Mouse (Mus musculus) kidney, embryonic 16.5 days (tissue): ENCODE results near the gene Rassf5. TPM values are rescaled to one million over a fixed set of nuclear protein-coding genes. Genes with fewer than 3 reads are reported as not detected.

Experiments used
- ATAC-seq: fragments of 200-750 bp; cut with Nextera tagmentation; 2 replicates; pipeline ENCODE4 v1.8.0; 2017; ENCODE audit warnings: moderate TSS enrichment; ENCODE audit not compliant: low FRiP score, low TSS enrichment
- H3K27ac ChIP-seq: fragments of 300-500 bp; sonication (generic); 2 replicates; pipeline ENCODE4 v1.5.1; 2014; ENCODE audit warnings: low read length
- H3K27me3 ChIP-seq: fragments of 300-500 bp; sonication (generic); 2 replicates; pipeline ENCODE4 v1.6.1; 2014; ENCODE audit warnings: low read length, control low read depth, mixed read lengths; ENCODE audit not compliant: insufficient read depth
- H3K36me3 ChIP-seq: fragments of 300-500 bp; sonication (generic); 2 replicates; pipeline ENCODE4 v1.6.1; 2014; ENCODE audit warnings: low read length, control low read depth, mixed read lengths; ENCODE audit not compliant: insufficient read depth
- H3K4me1 ChIP-seq: fragments of 300-500 bp; sonication (generic); 2 replicates; pipeline ENCODE4 v1.6.1; 2014; ENCODE audit warnings: low read length, control low read depth, mixed read lengths; ENCODE audit not compliant: insufficient read depth
- H3K4me2 ChIP-seq: fragments of 300-500 bp; sonication (generic); replicated peaks from 2 replicates; pipeline ENCODE4 v1.6.1; 2014; ENCODE audit warnings: low read depth, low read length
- H3K4me3 ChIP-seq: fragments of 300-500 bp; sonication (generic); 2 replicates; pipeline ENCODE4 v1.5.1; 2014; ENCODE audit warnings: mild to moderate bottlenecking, low read length
- H3K9ac ChIP-seq: fragments of 300-500 bp; sonication (generic); replicated peaks from 2 replicates; pipeline ENCODE4 v1.6.1; 2014; ENCODE audit warnings: low read length
- H3K9me3 ChIP-seq: fragments of 300-500 bp; sonication (generic); 2 replicates; pipeline ENCODE4 v1.6.1; 2016; ENCODE audit warnings: low read length, control low read depth
- WGBS: fragments of 180-500 bp; shearing (Covaris S2); extraction: QIAGEN DNeasy Blood & Tissue Kit; methylation state at CpG from one replicate; pipeline ENCODE4 v1.1.7; 2014; 5-methylcytosine and 5-hydroxymethylcytosine counted together
- polyA plus RNA-seq: library from polyadenylated mRNA; unstranded; fragments of >200 nt; fragmentation: Nextera tagmentation; extraction: Ambion mirVana; gene quantifications from 2 replicates; pipeline ENCODE4 v1.2.1, GENCODE M21; 2015

Gene Rassf5
- polyA plus RNA-seq, 1 experiment from 2014 or later, result 3.1 TPM

DNA sequence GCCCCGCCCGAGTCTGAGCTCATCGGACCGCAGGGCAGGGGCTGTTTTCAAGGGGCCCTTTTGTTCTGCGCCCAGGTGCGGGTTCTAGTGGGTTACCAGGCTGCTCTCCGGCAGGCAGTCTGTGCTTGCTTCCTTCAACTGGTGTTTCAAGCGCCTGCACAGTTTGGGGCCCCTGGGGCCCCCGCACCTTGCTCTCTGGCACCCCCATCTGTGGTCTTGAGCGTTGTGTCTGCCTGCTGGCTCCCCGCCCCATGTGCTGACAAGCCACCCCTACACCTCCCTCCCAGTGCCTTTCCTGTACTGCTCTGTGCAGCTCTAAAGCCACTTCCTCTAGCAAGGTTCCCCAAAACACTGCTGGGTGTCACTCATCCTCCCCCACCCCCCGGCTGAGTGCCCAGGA is 45.1 kb downstream of the Rassf5 start:
- Histone ChIP-seq H3K9ac (no peak overlapping the region), H3K36me3 (no peaks in the 10 kb centered on the region), H3K27me3 (no peaks in the 10 kb centered on the region), H3K4me3 (no peak overlapping the region), H3K4me1 (0 out of 2 replicates have a peak, but pooled peaks cover 6% of the 10 kb centered on the region), H3K9me3 (no peaks in the 10 kb centered on the region), H3K27ac (no peak overlapping the region), H3K4me2 (no peak overlapping the region)
- 61% methylated on average over 12 of the region's 12 CpGs for WGBS
- ATAC-seq, result peak; percentile 47; the same call in 1 of the 2 replicates

DNA sequence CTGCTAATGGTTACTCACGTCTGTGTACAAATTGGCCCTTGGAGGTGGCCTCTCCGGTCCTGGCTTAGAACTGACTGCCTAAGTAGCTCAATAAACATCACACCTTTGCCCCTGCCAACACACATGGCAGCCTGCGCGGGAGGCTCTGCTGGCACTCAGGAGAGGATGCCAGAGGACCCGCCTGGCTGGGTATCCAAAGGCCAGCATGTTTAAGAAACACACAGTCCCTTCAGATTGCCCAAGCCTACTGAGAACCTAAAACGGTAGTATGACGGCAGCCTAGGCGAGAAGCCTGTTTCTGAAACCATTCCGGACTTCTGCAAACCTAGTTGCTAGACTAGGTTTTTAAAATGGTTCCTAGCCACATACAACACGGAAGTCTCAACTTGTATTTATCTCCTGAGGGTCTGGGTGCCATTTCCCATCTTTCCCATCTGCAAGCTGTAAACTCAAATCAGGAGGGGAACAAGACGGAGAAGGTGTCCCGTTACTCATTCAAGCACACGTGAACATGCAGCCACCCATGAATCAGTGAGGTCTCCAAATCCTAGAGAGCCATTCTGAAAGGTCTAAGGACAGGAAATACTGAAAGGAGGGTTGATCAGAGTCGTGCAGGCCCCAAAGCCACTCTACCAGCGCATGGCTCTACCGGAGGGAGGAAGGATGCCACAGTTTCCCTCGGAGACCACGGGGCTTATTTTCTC is 45.8 kb downstream of the Rassf5 start:
- Histone ChIP-seq H3K4me1 (0 out of 2 replicates have a peak, but pooled peaks cover 6% of the 10 kb centered on the region), H3K4me2 (no peak overlapping the region), H3K27ac (no peak overlapping the region), H3K4me3 (no peak overlapping the region), H3K9me3 (no peaks in the 10 kb centered on the region), H3K27me3 (no peaks in the 10 kb centered on the region), H3K9ac (no peak overlapping the region), H3K36me3 (no peaks in the 10 kb centered on the region)
- 63% methylated on average over 18 of the region's 18 CpGs for WGBS
- no peak for ATAC-seq

DNA sequence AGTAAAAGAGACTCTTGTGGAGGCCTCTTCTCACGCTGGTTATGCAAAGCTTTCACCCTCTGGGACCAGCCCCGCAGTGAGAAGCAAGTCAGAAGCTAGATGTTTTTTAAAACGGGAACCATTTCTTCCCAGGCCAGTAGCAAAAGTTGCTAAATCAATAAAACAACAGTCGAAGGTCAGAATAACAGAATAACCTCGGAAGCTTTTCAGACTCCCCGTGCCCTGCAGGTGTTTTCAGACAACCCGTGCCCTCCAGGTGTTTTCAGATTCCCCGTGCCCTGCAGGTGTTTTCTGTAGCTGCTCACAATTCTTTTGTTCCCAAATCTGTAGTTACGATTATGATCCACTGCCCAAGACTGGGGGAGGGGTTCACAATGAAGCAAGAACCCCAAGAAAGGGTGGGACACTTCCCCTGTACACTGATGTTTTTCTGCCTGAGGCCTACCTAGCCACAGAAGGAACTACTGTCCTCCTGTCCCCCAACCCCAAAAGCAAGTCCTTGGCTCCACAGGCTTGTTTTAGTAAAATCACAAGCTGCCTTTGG is 46.6 kb downstream of the Rassf5 start:
- H3K27me3 ChIP-seq, result no peaks in the 10 kb centered on the region
- 68% methylated on average over 9 of the region's 9 CpGs for WGBS

DNA sequence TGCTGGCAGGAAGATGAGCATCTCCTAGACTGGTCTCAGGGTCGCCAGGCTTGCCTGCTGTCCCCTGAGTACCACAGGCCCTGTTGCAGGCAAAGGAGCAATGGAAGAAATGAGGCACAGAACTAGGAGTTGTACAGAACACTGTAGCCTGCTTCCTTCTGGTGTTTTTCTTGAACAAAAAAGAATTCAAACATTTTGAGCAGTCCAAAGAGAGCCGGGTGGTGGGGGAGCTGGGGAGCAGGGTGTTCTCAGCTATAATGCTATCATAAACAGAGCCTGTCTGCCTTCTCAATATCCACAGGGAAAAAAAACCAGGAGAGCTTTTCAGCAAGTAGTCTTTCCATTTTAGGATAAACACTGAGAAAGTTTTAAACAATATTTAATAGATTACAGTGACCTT is 49.0 kb downstream of the Rassf5 start:
- Histone ChIP-seq H3K9ac (no peak overlapping the region), H3K4me2 (no peak overlapping the region), H3K9me3 (no peaks in the 10 kb centered on the region), H3K27ac (no peak overlapping the region), H3K36me3 (no peaks in the 10 kb centered on the region), H3K4me3 (no peak overlapping the region), H3K27me3 (no peaks in the 10 kb centered on the region), H3K4me1 (0 out of 2 replicates have a peak, but pooled peaks cover 6% of the 10 kb centered on the region)
- WGBS, result 69% methylated on average over 2 of the region's 2 CpGs
- ATAC-seq, result no peak

More for the DNA sequence above, 46.6 kb downstream of the Rassf5 start:
- Histone ChIP-seq H3K9me3 (no peaks in the 10 kb centered on the region), H3K4me3 (no peak overlapping the region), H3K4me2 (no peak overlapping the region), H3K9ac (no peak overlapping the region), H3K27ac (no peak overlapping the region), H3K4me1 (0 out of 2 replicates have a peak, but pooled peaks cover 6% of the 10 kb centered on the region), H3K36me3 (no peaks in the 10 kb centered on the region)
- ATAC-seq, result no peak

DNA sequence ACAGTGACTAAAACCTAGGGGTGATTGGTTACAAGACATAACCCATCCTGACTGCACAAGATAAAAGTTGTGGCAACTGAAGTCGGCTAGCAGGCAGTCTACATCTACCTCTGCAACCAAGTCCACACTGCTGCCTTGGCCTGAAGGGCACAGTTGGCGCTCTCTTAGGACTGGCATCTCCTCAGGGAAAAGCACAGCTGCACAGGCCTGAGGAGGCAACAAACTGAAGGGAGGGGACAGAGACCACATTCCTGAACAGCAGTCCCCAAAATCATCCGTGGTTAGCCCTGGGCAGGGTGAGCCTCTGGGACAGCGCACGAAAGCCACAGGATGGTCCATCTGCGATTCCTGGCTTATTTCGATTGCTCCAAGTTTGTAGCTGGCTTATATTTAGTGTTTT is 49.4 kb downstream of the Rassf5 start:
- H3K27me3 ChIP-seq, result no peaks in the 10 kb centered on the region
- no peaks in the 10 kb centered on the region for H3K36me3 ChIP-seq
- no peak overlapping the region for H3K4me2 ChIP-seq
- 0 out of 2 replicates have a peak, but pooled peaks cover 6% of the 10 kb centered on the region for H3K4me1 ChIP-seq
- H3K4me3 ChIP-seq, result no peak overlapping the region
- no peak overlapping the region for H3K27ac ChIP-seq
- no peak for ATAC-seq
- H3K9ac ChIP-seq, result no peak overlapping the region
- 88% methylated on average over 7 of the region's 7 CpGs for WGBS
- H3K9me3 ChIP-seq, result no peaks in the 10 kb centered on the region

DNA sequence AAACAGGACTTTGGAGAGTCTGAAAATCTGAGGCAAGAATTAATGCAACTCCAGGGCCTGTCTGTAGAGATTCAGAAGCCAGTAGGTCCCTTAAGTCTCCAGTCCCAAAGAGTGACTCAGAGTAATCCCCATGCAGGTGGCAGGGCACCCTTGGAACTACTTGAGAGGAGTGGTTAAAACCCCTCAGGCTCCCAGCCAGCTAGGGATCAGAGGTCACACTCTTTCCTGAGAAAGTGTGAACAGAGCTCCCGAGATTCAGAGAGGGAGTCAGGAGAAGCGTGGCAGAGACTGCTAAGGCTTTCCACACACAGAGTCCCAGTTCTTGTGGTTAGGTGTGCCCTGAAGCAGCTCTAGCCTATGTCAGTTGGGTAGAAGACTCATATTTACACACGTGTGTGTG is 51.3 kb downstream of the Rassf5 start:
- WGBS, result 43% methylated on average over 3 of the region's 3 CpGs
- Histone ChIP-seq H3K9ac (no peak overlapping the region), H3K27ac (no peak overlapping the region), H3K4me3 (no peak overlapping the region), H3K9me3 (no peaks in the 10 kb centered on the region), H3K4me2 (no peak overlapping the region), H3K27me3 (no peaks in the 10 kb centered on the region), H3K36me3 (no peaks in the 10 kb centered on the region), H3K4me1 (no peaks in the 10 kb centered on the region)
- no peak for ATAC-seq

DNA sequence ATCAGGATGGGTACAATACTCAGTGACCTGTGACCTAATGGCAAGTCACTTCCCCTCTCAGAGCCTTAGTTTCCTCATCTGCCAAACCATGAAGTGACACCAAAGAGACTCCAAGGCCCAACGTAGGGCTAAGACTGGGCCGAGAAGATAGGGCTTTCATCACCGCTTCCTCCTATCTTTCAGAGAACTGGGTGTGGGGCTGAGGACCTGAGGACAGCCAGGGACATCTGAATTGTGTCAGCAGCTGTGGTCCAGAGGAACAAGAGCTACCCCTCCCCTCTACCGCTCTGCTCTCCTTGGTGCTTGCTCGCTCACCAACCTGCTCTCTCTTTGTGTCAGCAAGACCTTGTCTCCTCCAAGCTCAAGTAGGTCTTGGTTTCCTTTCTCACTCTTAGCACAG is 56.4 kb downstream of the Rassf5 start:
- H3K4me2 ChIP-seq, result no peak overlapping the region
- no peak overlapping the region for H3K4me3 ChIP-seq
- no peaks in the 10 kb centered on the region for H3K36me3 ChIP-seq
- H3K9me3 ChIP-seq, result no peaks in the 10 kb centered on the region
- H3K9ac ChIP-seq, result no peak overlapping the region
- no peaks in the 10 kb centered on the region for H3K27me3 ChIP-seq
- no peak for ATAC-seq
- no peak overlapping the region for H3K27ac ChIP-seq
- H3K4me1 ChIP-seq, result no peaks in the 10 kb centered on the region
- 91% methylated on average over 5 of the region's 5 CpGs for WGBS

DNA sequence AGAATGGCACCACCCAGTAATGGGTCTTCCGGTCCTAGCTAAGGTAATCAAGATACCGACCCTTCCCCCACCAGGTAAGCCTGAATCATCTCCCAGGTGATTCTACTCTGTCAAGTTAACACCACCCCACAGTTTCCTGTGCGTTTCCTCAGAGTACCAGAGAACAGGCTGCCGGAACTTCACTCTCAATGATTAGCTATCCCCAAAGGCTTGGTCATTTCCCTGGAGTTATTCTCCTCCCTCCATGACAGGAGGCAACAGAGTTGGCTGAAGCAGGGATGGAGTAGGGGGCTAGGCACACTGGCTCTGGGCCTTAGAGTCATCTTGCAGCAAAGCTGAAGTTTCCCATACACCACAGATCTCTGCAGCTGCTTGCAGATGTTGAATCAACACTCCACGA is 57.2 kb downstream of the Rassf5 start:
- no peak for ATAC-seq
- Histone ChIP-seq H3K4me1 (no peaks in the 10 kb centered on the region), H3K36me3 (no peaks in the 10 kb centered on the region), H3K4me3 (no peak overlapping the region), H3K9me3 (no peaks in the 10 kb centered on the region), H3K27ac (no peak overlapping the region), H3K4me2 (no peak overlapping the region), H3K9ac (no peak overlapping the region), H3K27me3 (no peaks in the 10 kb centered on the region)
- WGBS, result 75% methylated on average over 5 of the region's 5 CpGs

DNA sequence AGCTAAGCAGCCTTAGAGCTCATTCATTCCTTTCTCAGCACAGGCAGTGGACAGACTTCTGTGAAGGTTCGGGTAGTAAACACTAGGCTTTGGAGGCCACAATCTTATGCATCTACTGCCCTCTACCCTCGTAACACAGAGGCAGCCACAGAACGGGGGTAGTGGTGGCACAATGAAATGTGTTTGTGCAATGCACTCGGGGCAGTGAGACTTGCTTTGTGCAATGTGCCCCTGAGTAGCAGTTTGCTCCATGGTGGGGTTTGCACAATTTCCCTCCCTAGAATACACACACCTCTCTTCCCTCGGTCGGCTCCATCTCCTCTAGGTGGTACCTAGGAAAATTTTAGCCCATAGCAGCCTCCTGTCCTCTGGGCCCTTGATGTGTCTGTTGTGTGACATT is 58.1 kb downstream of the Rassf5 start:
- H3K9ac ChIP-seq, result no peak overlapping the region

DNA sequence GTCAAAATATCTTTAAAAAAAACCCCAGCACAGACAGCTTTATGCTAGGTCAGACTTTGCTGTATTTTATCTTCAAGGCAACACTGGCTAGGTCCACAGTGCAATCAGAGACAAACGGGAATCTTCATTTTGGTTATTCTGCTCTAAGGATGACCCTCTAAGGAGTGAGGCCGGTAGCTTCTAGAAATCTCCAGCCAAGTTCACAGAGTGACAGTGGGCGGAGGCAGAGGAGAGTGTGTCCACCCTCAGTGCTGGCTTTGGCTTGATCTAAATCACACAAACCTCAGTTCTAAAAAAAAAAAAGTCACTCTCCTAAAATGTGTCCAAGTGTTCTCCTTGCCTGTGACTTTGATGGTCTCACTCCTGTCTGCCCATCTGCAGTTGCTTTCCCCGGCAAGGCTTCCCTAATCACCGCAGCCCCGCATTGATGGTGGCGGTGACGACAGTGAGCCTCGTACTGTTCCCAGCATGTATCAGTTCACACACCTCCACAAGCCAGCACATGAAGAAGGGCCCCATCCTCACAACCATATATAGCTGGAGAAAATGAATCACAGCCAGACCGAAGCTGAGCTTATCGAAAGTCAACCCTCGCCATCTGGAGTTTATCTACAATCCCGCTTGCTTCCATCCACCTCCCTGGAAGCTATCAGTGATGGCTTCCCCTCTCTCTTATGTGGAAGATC is 59.1 kb downstream of the Rassf5 start:
- 80% methylated on average over 13 of the region's 13 CpGs for WGBS
- Histone ChIP-seq H3K9me3 (no peaks in the 10 kb centered on the region), H3K4me2 (no peak overlapping the region), H3K27ac (no peak overlapping the region), H3K4me3 (no peak overlapping the region), H3K4me1 (no peaks in the 10 kb centered on the region), H3K36me3 (no peaks in the 10 kb centered on the region), H3K27me3 (no peaks in the 10 kb centered on the region), H3K9ac (no peak overlapping the region)
- no peak for ATAC-seq

More for the DNA sequence above, 58.1 kb downstream of the Rassf5 start:
- H3K36me3 ChIP-seq, result no peaks in the 10 kb centered on the region
- WGBS, result 69% methylated on average over 6 of the region's 6 CpGs
- H3K4me2 ChIP-seq, result no peak overlapping the region
- no peak overlapping the region for H3K27ac ChIP-seq
- no peak for ATAC-seq
- H3K27me3 ChIP-seq, result no peaks in the 10 kb centered on the region
- H3K9me3 ChIP-seq, result no peaks in the 10 kb centered on the region
- no peaks in the 10 kb centered on the region for H3K4me1 ChIP-seq
- H3K4me3 ChIP-seq, result no peak overlapping the region
